Mouse (Mus musculus) small intestine, adult 2 months (tissue): ENCODE results near the gene Cpm.

Experiments used
- CTCF ChIP-seq: fragments of 200-500 bp; IDR thresholded peaks from 2 replicates; pipeline ENCODE4 v1.5.1; 2012; ENCODE audit warnings: low read depth, mild to moderate bottlenecking, control low read depth, inconsistent platforms, low read length, moderate library complexity, mixed read lengths; ENCODE audit not compliant: insufficient replicate concordance, insufficient read length; ENCODE audit errors: extremely low read depth
- POLR2A ChIP-seq: fragments of 200-500 bp; IDR thresholded peaks from 2 replicates; pipeline ENCODE4 v1.6.1; 2012; ENCODE audit warnings: low read depth, mild to moderate bottlenecking, control low read depth, inconsistent platforms, low read length, moderate library complexity

- TF ChIP-seq POLR2A (no peak), CTCF (no peak)
Measured at GRCm38 (mm10) chr10:117650042-117650655, 20.8 kb downstream of the Cpm start.
